Mouse (Mus musculus): ENCODE results near the gene Smyd3.

Gene Smyd3

GRCm38 (mm10) chr1:179116729-179117663, 400.8 kb downstream of the Smyd3 start:
- no peak for DNase-seq (ENCODE audit: low spot score in 2 of 2)

- no peak for DNase-seq (ENCODE audit: low spot score in 2 of 2)
Measured at GRCm38 (mm10) chr1:179114833-179115495, 402.9 kb downstream of the Smyd3 start.

GRCm38 (mm10) chr1:179114385-179114784, 403.5 kb downstream of the Smyd3 start:
- DNase-seq (ENCODE audit: low spot score in 2 of 2): no peak

- no peak for DNase-seq (ENCODE audit: low spot score in 2 of 2)
Measured at GRCm38 (mm10) chr1:179108759-179109158, 409.1 kb downstream of the Smyd3 start.

GRCm38 (mm10) chr1:179107761-179108694, 409.8 kb downstream of the Smyd3 start:
- no peak for DNase-seq (ENCODE audit: low spot score in 2 of 2)

- no peak for DNase-seq (ENCODE audit: low spot score in 2 of 2)
Measured at GRCm38 (mm10) chr1:179107211-179107610, 410.6 kb downstream of the Smyd3 start.

GRCm38 (mm10) chr1:179106702-179107145, 411.1 kb downstream of the Smyd3 start:
- no peak for DNase-seq (ENCODE audit: low spot score in 2 of 2)

GRCm38 (mm10) chr1:179106103-179106701, 411.6 kb downstream of the Smyd3 start:
- no peak for DNase-seq (ENCODE audit: low spot score in 2 of 2)

GRCm38 (mm10) chr1:179104447-179104846, 413.4 kb downstream of the Smyd3 start:
- DNase-seq (ENCODE audit: low spot score in 2 of 2): no peak

- no peak for DNase-seq (ENCODE audit: low spot score in 2 of 2)
Measured at GRCm38 (mm10) chr1:179096993-179097392, 420.8 kb downstream of the Smyd3 start.

- no peak for DNase-seq (ENCODE audit: low spot score in 2 of 2)
Measured at GRCm38 (mm10) chr1:179096323-179096722, 421.5 kb downstream of the Smyd3 start.

- no peak for DNase-seq (ENCODE audit: low spot score in 2 of 2)
Measured at GRCm38 (mm10) chr1:179089174-179089573, 428.7 kb downstream of the Smyd3 start.

GRCm38 (mm10) chr1:179087033-179087998, 430.5 kb downstream of the Smyd3 start:
- no peak for DNase-seq (ENCODE audit: low spot score in 2 of 2)

- no peak for DNase-seq (ENCODE audit: low spot score in 2 of 2)
Measured at GRCm38 (mm10) chr1:179086208-179086607, 431.6 kb downstream of the Smyd3 start.

- no peak for DNase-seq (ENCODE audit: low spot score in 2 of 2)
Measured at GRCm38 (mm10) chr1:179083098-179083497, 434.7 kb downstream of the Smyd3 start.

- DNase-seq (ENCODE audit: low spot score in 2 of 2): no peak
Measured at GRCm38 (mm10) chr1:179073846-179074245, 444.0 kb downstream of the Smyd3 start.

GRCm38 (mm10) chr1:179072935-179073654, 444.7 kb downstream of the Smyd3 start:
- no peak for DNase-seq (ENCODE audit: low spot score in 2 of 2)

- no peak for DNase-seq (ENCODE audit: low spot score in 2 of 2)
Measured at GRCm38 (mm10) chr1:179072406-179072805, 445.4 kb downstream of the Smyd3 start.

- DNase-seq (ENCODE audit: low spot score in 2 of 2): no peak
Measured at GRCm38 (mm10) chr1:179068990-179069389, 448.9 kb downstream of the Smyd3 start.

GRCm38 (mm10) chr1:179065294-179065601, 452.6 kb downstream of the Smyd3 start:
- no peak for DNase-seq (ENCODE audit: low spot score in 2 of 2)

Data from spleen, postnatal 36 days (tissue).